In genomic region chr6:35538757-35539303, GRCm38 (mm10) we compare ENCODE assay signal across 8 mouse cellular contexts. TPM values are rescaled to one million over a fixed set of nuclear protein-coding genes. Genes with fewer than 3 reads are reported as not detected.
DNase-seq lines count a peak whose midpoint lies in the region; ATAC-seq and TF ChIP-seq lines count a peak whose summit lies in the region.

No protein-coding gene starts in this region.

- H3K9me3 ChIP-seq in heart, postnatal 0 days (replicated peaks; ENCODE audit: control insufficient read depth, low read length): no peaks in the 10 kb centered on the region

- H3K4me3 ChIP-seq in thymus, adult 2 months (ENCODE audit: control insufficient read depth, insufficient read depth, low read length): peak overlapping the region; percentile 62
- H3K4me3 ChIP-seq in heart, postnatal 0 days (ENCODE audit: low read depth, low read length): peak overlapping the region; percentile 92
- peak overlapping the region; percentile 67 for H3K4me3 ChIP-seq in macrophage (ENCODE audit: inconsistent target)

- H3K27me3 ChIP-seq in thymus, adult 2 months (ENCODE audit: control insufficient read depth, insufficient read depth, low read length): no peaks in the 10 kb centered on the region
- no peaks in the 10 kb centered on the region for H3K27me3 ChIP-seq in heart, postnatal 0 days (ENCODE audit: control insufficient read depth, insufficient read depth, low read length)

- no peak for TF ChIP-seq POLR2A in thymus, adult 2 months (IDR thresholded peaks at IDR 0.05; ENCODE audit: control insufficient read depth, extremely low read depth, insufficient read depth, low read length, poor library complexity)

- no peak for TF ChIP-seq EP300 in heart, postnatal 0 days (IDR thresholded peaks at IDR 0.05; ENCODE audit: low read depth)

- no peak for ATAC-seq in heart, postnatal 0 days (ENCODE audit: insufficient read depth, low read depth)

- no peaks in the 10 kb centered on the region for H3K36me3 ChIP-seq in thymus, adult 2 months (ENCODE audit: control insufficient read depth, insufficient read depth, low read length)
- H3K36me3 ChIP-seq in heart, postnatal 0 days (replicated peaks; ENCODE audit: control insufficient read depth, insufficient read depth, low read length): no peaks in the 10 kb centered on the region
- H3K36me3 ChIP-seq in macrophage (ENCODE audit: inconsistent target): no peaks in the 10 kb centered on the region

- peak overlapping the region; percentile 94 for H3K9ac ChIP-seq in heart, postnatal 0 days (replicated peaks; ENCODE audit: low read depth, low read length)

- H3K79me2 ChIP-seq in macrophage (ENCODE audit: inconsistent target): peaks cover 56% of the 10 kb centered on the region

- TF ChIP-seq CTCF in thymus, adult 2 months (IDR thresholded peaks at IDR 0.05; ENCODE audit: borderline replicate concordance, control insufficient read depth, extremely low read depth, insufficient read depth, low read length, poor library complexity): no peak
- TF ChIP-seq CTCF in heart, postnatal 0 days (IDR thresholded peaks at IDR 0.05; ENCODE audit: low read depth): no peak

- no peak overlapping the region for H3K27ac ChIP-seq in thymus, adult 2 months (ENCODE audit: control insufficient read depth, insufficient read depth, low read length)
- H3K27ac ChIP-seq in heart, postnatal 0 days (ENCODE audit: low read depth): peak overlapping the region; percentile 87
- peak overlapping the region; percentile 60 for H3K27ac ChIP-seq in macrophage

- peak overlapping the region; percentile 85 for H3K4me2 ChIP-seq in heart, postnatal 0 days (ENCODE audit: low read depth, low read length)

- 2% methylated on average over 21 of the region's 21 CpGs for WGBS in thymus, adult 2 months
- WGBS in heart, postnatal 0 days: 4% methylated on average over 21 of the region's 21 CpGs
- WGBS in macrophage (ENCODE audit: missing documents): 2% methylated on average over 21 of the region's 21 CpGs

- 0 out of 2 replicates have a peak, but pooled peaks cover 2% of the 10 kb centered on the region for H3K4me1 ChIP-seq in thymus, adult 2 months (replicated peaks; ENCODE audit: control insufficient read depth, insufficient read depth, low read length)
- peaks cover 12% of the 10 kb centered on the region; the same call in 1 of the 2 replicates for H3K4me1 ChIP-seq in heart, postnatal 0 days (ENCODE audit: control insufficient read depth, insufficient read depth)

- peak; percentile 7 for DNase-seq in embryo, embryonic 10 days (ENCODE audit: low spot score)
- DNase-seq in embryo, embryonic 9.5 days (ENCODE audit: extremely low spot score): no peak
- DNase-seq in thymus, adult 2 months: no peak
- no peak for DNase-seq in thymus, postnatal 36 days
- DNase-seq in heart, postnatal 0 days (ENCODE audit: low spot score): no peak
- no peak for DNase-seq in right cerebral cortex, postnatal 25 days
- DNase-seq in testis, postnatal 14 days (ENCODE audit: low spot score): no peak

RNA-seq across cellular contexts. Expression of gene Mtpn, which starts 0.9 kb away (rescaled TPM):
- polyA plus RNA-seq in thymus, adult 2 months (2012; rRNA removed): 46.4 and 78.9 TPM in 2 replicates
- 38.0 and 56.2 TPM in 2 replicates for total RNA-seq in heart, postnatal 0 days (2014; rRNA removed; ENCODE audit: low replicate concordance)
- polyA plus RNA-seq in heart, postnatal 0 days (2015; fragmentation: Nextera tagmentation; extraction: Ambion mirVana): 46.7 and 51.5 TPM in 2 replicates
- total RNA-seq in macrophage (2018; cell fraction: chromatin; rRNA removed): 10 to 100 TPM; 21.1 to 80.4 (median 42.0) TPM
- total RNA-seq in macrophage (2018; cell fraction: cytosol; rRNA removed): 100 to 1,000 TPM; 155 to 282 (median 219) TPM
- total RNA-seq in macrophage (2018; cell fraction: nucleus; rRNA removed): 100 to 1,000 TPM in 15 of 26 experiments, 10 to 100 TPM in 11; 68.8 to 177 (median 107) TPM
- 153 to 249 TPM (median 226 TPM) in 3 replicates for polyA plus RNA-seq in macrophage (2018)
